Mouse (Mus musculus): ENCODE results near the gene Tnp2. TPM values are rescaled to one million over a fixed set of nuclear protein-coding genes. Genes with fewer than 3 reads are reported as not detected.

The Tnp2 gene
- polyA plus RNA-seq, 1 experiment from 2014 or later, result not detected

DNA sequence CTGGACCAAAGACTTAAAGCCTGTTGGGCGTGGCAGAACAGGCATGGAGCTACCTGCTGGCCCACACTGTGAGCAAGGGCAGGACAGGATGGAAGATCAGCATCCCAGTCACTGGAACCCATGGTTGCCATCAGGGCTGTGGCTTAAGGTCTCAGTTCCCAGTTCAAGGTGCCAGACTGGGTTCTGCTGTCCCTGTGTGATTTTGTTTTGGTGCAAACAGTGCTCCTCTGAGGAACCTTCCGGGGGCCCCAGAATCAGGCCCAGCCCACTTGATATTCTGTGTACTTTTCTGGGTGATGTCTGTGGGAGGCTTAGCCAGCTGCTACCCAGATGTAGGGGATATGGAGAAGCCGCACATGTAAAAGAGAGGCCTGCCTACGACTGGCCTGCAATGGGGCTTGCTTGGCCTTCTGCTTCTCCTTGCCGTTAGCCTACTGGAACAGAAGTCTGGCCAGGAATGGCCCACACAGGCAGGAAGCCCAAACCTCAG is 7.8 kb downstream of the Tnp2 start:
- WGBS, result 89% methylated on average over 5 of the region's 5 CpGs
- ATAC-seq (ENCODE audit: low FRiP score), result no peak
- Histone ChIP-seq H3K9ac (replicated peaks) (no peak overlapping the region), H3K4me2 (no peak overlapping the region), H3K4me3 (replicated peaks) (no peak overlapping the region), H3K9me3 (replicated peaks) (no peaks in the 10 kb centered on the region), H3K27me3 (replicated peaks) (peaks cover 8% of the 10 kb centered on the region; the same call in 1 of the 2 replicates), H3K36me3 (no peaks in the 10 kb centered on the region), H3K4me1 (peaks cover 29% of the 10 kb centered on the region), H3K27ac (replicated peaks) (no peak overlapping the region)

DNA sequence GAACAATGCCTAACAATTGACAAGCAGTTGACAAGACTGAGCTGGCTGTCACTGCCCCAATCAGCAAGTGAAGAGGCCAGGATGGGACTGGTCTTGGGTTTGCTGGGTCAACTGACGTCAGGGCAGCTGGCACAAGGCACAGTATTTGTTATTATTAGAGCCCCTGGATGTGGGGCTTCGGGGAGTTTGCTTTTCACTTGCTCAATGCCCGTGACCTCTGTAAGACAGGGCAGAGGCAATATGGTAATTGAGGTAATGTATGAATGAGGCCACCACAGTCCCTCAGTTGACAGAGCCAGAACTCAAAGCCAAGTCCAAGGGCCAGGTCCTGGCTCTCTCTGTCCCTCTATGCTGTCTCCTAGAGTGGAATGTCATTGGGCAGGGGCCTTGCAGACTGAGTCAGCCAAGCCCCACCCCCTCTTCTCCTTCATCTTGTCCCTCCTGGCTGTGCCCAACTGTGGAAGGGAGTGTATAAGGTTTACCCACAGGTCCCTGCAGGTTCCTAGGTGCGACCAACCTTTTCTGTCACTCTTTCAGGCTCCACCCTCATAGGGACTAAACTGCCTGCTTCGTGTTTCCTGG is 10.8 kb downstream of the Tnp2 start:
- peaks cover 7% of the 10 kb centered on the region; the same call in 1 of the 2 replicates for H3K4me1 ChIP-seq
- no peak overlapping the region for H3K4me3 ChIP-seq (replicated peaks)
- no peak overlapping the region for H3K4me2 ChIP-seq
- H3K9ac ChIP-seq (replicated peaks), result no peak overlapping the region
- WGBS, result 69% methylated on average over 5 of the region's 5 CpGs
- no peaks in the 10 kb centered on the region for H3K27me3 ChIP-seq (replicated peaks)
- no peak for ATAC-seq (ENCODE audit: low FRiP score)
- H3K9me3 ChIP-seq (replicated peaks), result no peaks in the 10 kb centered on the region
- H3K36me3 ChIP-seq, result no peaks in the 10 kb centered on the region
- no peak overlapping the region for H3K27ac ChIP-seq (replicated peaks)

DNA sequence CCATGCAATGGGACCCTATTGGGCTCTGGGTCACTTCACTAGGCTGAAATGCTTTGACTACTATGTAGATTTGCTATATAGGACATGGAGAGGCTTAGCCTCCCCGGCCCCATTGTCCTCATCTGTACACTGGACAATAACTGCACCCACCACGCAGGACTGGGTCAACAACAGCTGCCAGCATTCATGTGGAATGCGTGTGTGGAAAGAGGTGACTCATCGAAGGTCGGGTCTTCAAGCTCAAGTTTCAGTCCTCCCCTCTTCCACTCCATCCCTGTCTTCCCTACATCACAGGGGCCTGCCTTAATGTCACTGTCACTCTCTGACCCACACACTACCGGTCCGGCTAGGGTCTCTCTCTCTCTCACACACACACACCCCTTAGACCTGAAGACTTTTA is 12.1 kb downstream of the Tnp2 start:
- no peak for ATAC-seq (ENCODE audit: low FRiP score)
- H3K9me3 ChIP-seq (replicated peaks), result no peaks in the 10 kb centered on the region
- H3K27ac ChIP-seq (replicated peaks), result no peak overlapping the region
- H3K27me3 ChIP-seq (replicated peaks), result no peaks in the 10 kb centered on the region
- H3K9ac ChIP-seq (replicated peaks), result no peak overlapping the region
- 70% methylated on average over 7 of the region's 7 CpGs for WGBS
- H3K4me3 ChIP-seq (replicated peaks), result no peak overlapping the region
- no peaks in the 10 kb centered on the region for H3K4me1 ChIP-seq
- H3K36me3 ChIP-seq, result no peaks in the 10 kb centered on the region
- no peak overlapping the region for H3K4me2 ChIP-seq

DNA sequence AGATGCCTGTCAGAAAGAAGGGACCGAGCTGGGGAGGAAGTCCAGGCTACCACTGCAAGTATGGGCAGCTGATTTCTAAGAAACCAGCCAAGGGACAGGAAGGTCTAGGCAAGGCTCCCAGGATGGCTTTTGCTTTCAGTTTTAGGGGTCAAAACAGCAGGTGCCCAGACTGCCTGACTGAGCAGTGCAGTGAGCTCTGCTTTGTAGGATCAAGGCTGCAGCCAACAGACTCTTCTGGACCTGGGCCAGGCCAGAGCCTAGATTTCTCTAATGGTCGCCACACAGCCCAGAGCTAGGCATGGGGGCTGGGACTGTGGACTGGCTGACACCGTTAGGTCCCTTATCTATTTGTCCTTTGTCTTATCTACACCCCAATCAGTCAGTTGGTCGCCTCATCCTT is 13.7 kb downstream of the Tnp2 start:
- ATAC-seq (ENCODE audit: low FRiP score), result no peak
- H3K27ac ChIP-seq (replicated peaks), result no peak overlapping the region
- H3K4me1 ChIP-seq, result 0 out of 2 replicates have a peak, but pooled peaks cover 3% of the 10 kb centered on the region
- no peaks in the 10 kb centered on the region for H3K9me3 ChIP-seq (replicated peaks)
- no peak overlapping the region for H3K9ac ChIP-seq (replicated peaks)
- H3K4me2 ChIP-seq, result no peak overlapping the region
- WGBS, result 75% methylated on average over 4 of the region's 4 CpGs
- H3K36me3 ChIP-seq, result no peaks in the 10 kb centered on the region
- H3K27me3 ChIP-seq (replicated peaks), result no peaks in the 10 kb centered on the region
- H3K4me3 ChIP-seq (replicated peaks), result no peak overlapping the region

DNA sequence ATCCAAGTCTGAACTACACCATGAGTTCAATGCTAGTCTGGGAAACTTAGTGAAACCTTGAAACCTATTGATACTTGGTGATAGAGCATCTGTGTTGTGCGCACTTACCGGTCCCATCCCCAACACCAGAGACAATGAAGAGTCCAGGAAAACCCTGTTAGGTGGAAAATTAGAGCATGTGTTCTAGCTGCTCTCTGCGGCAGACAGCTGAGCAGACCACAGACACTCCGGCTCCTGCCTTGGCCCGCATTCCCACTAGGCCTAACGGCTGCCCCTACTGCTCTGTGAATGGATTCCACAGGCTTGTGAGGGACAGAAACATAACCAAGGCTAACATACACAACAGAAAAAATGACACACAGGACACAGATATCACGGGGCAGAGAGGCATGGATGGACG is 14.9 kb downstream of the Tnp2 start:
- no peak overlapping the region for H3K27ac ChIP-seq (replicated peaks)
- H3K9me3 ChIP-seq (replicated peaks), result no peaks in the 10 kb centered on the region
- 0 out of 2 replicates have a peak, but pooled peaks cover 3% of the 10 kb centered on the region for H3K4me1 ChIP-seq
- H3K9ac ChIP-seq (replicated peaks), result no peak overlapping the region
- H3K4me3 ChIP-seq (replicated peaks), result no peak overlapping the region
- ATAC-seq (ENCODE audit: low FRiP score), result no peak
- WGBS, result 88% methylated on average over 8 of the region's 8 CpGs
- no peaks in the 10 kb centered on the region for H3K27me3 ChIP-seq (replicated peaks)
- no peaks in the 10 kb centered on the region for H3K36me3 ChIP-seq
- H3K4me2 ChIP-seq, result no peak overlapping the region

DNA sequence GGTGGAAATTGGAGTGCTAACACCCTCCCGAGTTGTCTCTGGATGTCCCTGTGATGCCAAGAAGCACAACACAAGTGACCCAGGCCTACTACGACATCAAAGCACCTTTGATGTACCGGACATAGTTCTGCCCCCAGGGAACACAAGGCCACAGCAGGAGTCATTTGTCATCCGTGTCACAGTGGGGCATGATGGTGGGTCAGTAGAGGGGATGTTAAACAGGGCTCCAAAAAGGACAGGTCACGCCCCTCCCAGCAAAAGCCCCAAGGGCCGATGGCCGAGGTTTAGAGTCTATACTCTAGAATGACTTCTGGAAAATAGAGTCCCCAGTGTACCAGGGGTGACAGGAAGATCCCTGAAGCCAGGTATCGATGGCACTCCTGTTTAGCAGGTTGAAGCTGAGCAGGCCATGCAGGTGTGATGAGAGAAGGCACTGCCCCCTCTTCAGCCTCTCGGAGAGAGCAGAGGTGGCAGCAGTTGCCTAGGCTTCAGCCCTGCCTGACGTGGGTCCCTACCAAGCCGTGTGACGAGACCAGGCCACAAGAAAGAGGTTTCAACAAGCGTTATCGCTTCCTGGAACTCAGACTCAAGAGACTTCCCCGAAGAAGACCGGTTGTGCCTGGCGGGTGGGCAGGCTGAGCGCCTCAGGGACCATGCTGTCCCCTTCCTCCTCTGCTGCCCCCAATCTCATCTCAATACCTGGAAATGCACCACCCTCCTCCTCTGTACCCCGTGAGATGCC is 16.5 kb downstream of the Tnp2 start:
- Histone ChIP-seq H3K27me3 (replicated peaks) (no peaks in the 10 kb centered on the region), H3K9ac (replicated peaks) (no peak overlapping the region), H3K4me3 (replicated peaks) (no peak overlapping the region), H3K36me3 (no peaks in the 10 kb centered on the region), H3K4me1 (0 out of 2 replicates have a peak, but pooled peaks cover 3% of the 10 kb centered on the region), H3K4me2 (no peak overlapping the region), H3K9me3 (replicated peaks) (no peaks in the 10 kb centered on the region), H3K27ac (replicated peaks) (no peak overlapping the region)
- no peak for ATAC-seq (ENCODE audit: low FRiP score)
- 49% methylated on average over 19 of the region's 19 CpGs for WGBS

DNA sequence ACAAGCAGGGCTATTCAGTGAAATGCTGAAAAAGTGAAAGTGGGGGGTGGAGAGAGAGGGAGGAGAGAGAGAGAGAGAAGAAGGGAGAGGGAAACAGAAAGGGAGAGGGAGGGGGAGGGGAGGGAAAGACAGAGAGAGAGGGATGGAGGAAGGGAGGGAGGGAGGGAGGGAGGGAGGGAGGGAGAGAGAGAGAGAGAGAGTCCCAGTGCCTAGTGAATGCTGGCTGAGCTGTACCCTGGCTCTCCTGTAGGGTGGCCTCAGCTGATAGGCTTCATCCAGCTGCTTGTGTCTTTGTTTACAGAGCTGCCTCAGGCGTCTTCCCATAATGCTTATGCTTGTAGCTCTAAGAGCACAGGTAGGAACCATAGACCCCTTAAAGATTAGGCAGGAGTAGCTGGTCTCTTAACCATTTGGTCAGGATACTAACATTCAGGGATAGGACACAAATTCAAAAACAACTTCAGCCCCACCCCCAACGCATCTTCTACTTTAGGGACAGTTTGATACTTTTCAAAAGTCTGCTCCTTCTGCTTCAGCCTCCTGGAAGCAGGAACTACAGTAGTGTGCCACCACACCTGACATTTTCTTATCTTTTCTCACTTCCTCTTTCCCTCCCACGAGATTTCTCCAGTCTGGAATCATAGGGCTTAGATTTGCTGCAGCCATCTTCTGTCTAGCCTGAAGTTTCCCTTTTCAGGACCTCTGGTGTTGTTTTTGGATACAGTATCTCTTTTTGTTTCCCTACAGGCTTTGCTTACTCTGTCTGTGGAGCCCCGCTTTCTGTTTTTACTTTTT is 17.7 kb downstream of the Tnp2 start:
- ATAC-seq (ENCODE audit: low FRiP score), result no peak
- no peak overlapping the region for H3K4me3 ChIP-seq (replicated peaks)
- no peak overlapping the region for H3K27ac ChIP-seq (replicated peaks)
- no peak overlapping the region for H3K9ac ChIP-seq (replicated peaks)
- H3K36me3 ChIP-seq, result no peaks in the 10 kb centered on the region
- H3K4me1 ChIP-seq, result 0 out of 2 replicates have a peak, but pooled peaks cover 3% of the 10 kb centered on the region
- H3K9me3 ChIP-seq (replicated peaks), result no peaks in the 10 kb centered on the region
- no peaks in the 10 kb centered on the region for H3K27me3 ChIP-seq (replicated peaks)
- whole genome bisulfite sequencing, result 52% methylated on average over 4 of the region's 4 CpGs
- no peak overlapping the region for H3K4me2 ChIP-seq

DNA sequence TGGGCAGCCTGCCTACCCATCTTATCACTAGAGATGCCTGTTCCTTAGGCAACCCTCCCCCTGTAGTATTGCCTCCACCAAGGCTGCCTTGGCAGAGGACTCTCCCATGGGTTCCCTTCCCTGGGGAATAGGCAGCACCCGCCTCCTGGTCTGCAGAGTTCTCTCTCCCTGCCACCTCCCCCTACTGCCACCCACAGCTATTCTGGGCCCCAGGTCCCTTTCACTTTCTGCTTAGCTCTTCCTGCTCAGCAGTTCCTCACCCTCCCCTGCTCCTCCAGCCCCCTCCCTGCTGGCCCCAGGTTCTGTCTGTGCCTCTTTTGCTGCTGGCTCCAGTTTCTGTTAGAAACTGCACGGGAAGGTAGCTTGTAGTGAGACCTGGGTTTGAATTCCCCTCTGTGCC is 18.8 kb downstream of the Tnp2 start:
- no peak overlapping the region for H3K9ac ChIP-seq (replicated peaks)
- H3K27ac ChIP-seq (replicated peaks), result no peak overlapping the region
- no peak overlapping the region for H3K4me3 ChIP-seq (replicated peaks)
- no peaks in the 10 kb centered on the region for H3K36me3 ChIP-seq
- WGBS, result 53% methylated on average over 2 of the region's 2 CpGs
- no peak overlapping the region for H3K4me2 ChIP-seq
- 0 out of 2 replicates have a peak, but pooled peaks cover 3% of the 10 kb centered on the region for H3K4me1 ChIP-seq
- no peaks in the 10 kb centered on the region for H3K27me3 ChIP-seq (replicated peaks)
- H3K9me3 ChIP-seq (replicated peaks), result no peaks in the 10 kb centered on the region
- ATAC-seq (ENCODE audit: low FRiP score), result no peak

DNA sequence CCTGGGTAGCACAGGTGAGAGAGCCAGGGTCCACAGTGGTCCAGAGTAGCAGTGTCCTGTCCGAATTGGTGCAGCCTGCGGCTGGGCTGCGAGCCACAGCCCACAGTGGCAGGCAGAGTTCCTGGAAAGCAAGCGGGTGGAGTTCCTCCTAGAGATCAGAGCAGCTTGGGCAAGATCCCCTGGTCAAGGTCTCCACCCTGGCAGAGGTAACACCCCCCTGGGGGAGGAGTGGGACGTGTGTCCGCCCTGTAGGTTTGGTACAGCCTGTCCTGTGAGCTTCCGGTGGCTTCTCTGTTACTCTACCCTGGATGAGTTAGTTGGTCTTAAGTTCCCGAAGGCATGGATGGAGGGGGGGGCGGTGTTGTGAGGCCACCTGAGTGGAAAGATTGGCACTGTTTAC is 19.6 kb downstream of the Tnp2 start:
- Histone ChIP-seq H3K9me3 (replicated peaks) (no peaks in the 10 kb centered on the region), H3K27ac (replicated peaks) (no peak overlapping the region), H3K9ac (replicated peaks) (no peak overlapping the region), H3K4me3 (replicated peaks) (no peak overlapping the region), H3K36me3 (no peaks in the 10 kb centered on the region), H3K27me3 (replicated peaks) (no peaks in the 10 kb centered on the region), H3K4me1 (0 out of 2 replicates have a peak, but pooled peaks cover 3% of the 10 kb centered on the region), H3K4me2 (no peak overlapping the region)
- ATAC-seq (ENCODE audit: low FRiP score), result no peak
- whole genome bisulfite sequencing, result 69% methylated on average over 9 of the region's 9 CpGs

DNA sequence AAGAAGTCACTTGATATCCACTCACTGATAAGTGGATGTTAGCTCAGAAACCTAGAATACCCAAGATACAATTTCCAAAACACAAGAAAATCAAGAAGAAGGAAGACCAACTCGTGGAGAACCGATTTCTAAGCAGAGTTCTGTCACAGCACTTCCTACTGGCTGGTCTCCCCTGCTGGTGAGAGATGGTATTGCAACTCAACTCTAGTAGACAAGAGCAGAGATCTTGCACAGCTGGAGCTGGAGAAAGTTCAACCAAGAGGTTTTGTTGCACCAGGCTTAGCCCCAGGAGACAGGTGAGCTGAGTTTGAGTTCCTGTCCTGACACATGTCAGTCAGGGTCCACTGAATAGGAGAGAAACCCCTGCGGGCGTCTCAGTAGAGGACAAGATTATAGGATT is 21.3 kb downstream of the Tnp2 start:
- Histone ChIP-seq H3K27ac (replicated peaks) (no peak overlapping the region), H3K4me1 (0 out of 2 replicates have a peak, but pooled peaks cover 3% of the 10 kb centered on the region), H3K4me2 (no peak overlapping the region), H3K9me3 (replicated peaks) (no peaks in the 10 kb centered on the region), H3K4me3 (replicated peaks) (no peak overlapping the region), H3K9ac (replicated peaks) (no peak overlapping the region), H3K36me3 (no peaks in the 10 kb centered on the region), H3K27me3 (replicated peaks) (no peaks in the 10 kb centered on the region)
- 52% methylated on average over 4 of the region's 4 CpGs for WGBS
- ATAC-seq (ENCODE audit: low FRiP score), result no peak

DNA sequence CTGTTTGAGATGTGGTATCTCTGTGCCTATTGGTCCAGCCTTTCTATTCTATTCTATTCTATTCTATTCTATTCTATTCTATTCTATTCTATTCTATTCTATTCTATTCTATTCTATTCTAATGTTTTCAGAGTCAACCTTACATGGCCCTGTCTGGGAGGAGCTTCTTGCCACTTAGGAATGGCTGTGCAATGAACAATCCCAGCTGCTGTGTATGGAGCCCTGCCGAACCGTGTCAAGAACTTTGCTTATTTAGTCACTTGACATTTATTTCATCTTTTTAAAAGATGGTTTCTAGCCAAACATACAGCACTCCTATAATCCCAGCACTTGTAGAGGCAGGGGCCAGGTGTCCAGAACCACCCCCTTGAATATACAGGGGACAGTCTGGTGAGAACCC is 24.1 kb downstream of the Tnp2 start:
- H3K4me2 ChIP-seq, result no peak overlapping the region
- H3K9me3 ChIP-seq (replicated peaks), result no peaks in the 10 kb centered on the region
- no peaks in the 10 kb centered on the region for H3K36me3 ChIP-seq
- ATAC-seq (ENCODE audit: low FRiP score), result no peak
- no peaks in the 10 kb centered on the region for H3K4me1 ChIP-seq
- H3K4me3 ChIP-seq (replicated peaks), result no peak overlapping the region
- H3K27me3 ChIP-seq (replicated peaks), result no peaks in the 10 kb centered on the region
- no peak overlapping the region for H3K27ac ChIP-seq (replicated peaks)
- no peak overlapping the region for H3K9ac ChIP-seq (replicated peaks)
- WGBS, result 63% methylated on average over 2 of the region's 2 CpGs

Measured in neural tube, embryonic 15.5 days (tissue).